Mouse (Mus musculus) kidney, adult 2 months (tissue): ENCODE measurements around the gene Arl4c.

ENCODE experiments used
- CTCF ChIP-seq: fragments of 200-500 bp; conservative IDR thresholded peaks from 2 replicates; pipeline ENCODE4 v1.5.1; 2011; ENCODE audit warnings: low read depth, mild to moderate bottlenecking, control low read depth, low read length, moderate library complexity, mixed read lengths; ENCODE audit not compliant: insufficient read depth, insufficient read length
- POLR2A ChIP-seq: fragments of 200-500 bp; IDR thresholded peaks from one replicate; pipeline ENCODE4 v1.6.1; 2011; ENCODE audit warnings: low read depth, low read length, control low read depth

DNA sequence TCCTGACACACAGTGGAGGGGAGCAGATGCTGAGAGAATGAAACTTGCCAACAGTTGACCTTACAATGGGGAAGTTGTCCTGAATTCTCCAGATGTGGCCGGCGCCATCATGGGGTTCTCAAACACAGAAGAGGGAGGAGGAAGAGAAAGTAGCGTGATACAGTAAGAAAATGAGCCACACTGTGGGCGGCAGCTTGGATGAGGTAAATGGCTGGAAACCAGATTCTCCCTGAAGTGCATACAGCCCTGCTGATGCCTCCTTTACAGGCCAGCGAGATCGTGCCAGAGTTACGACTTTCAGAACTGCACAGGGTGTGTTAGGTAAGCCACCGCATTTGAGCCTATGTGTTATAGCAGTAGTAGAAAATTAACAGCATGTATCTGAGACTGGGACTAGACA, 49.3 kb downstream of the Arl4c start:
- TF ChIP-seq CTCF (no peak), POLR2A (no peak)
